Mouse (Mus musculus) myocyte (in vitro differentiated cells): ENCODE measurements at regions not wholly inside any gene's neighbourhood (a gene's known extent, or its start where the extent isn't known, plus 50 kb on each side); places are given as distances from the start of the nearest gene placed in this dataset.

ENCODE experiments used
- CEBPB ChIP-seq: IDR thresholded peaks from 2 replicates; pipeline ENCODE4 v1.6.1; 2011; ENCODE audit warnings: mild to moderate bottlenecking, moderate library complexity; ENCODE audit not compliant: poor library complexity, insufficient read depth, severe bottlenecking
- MAX ChIP-seq: IDR thresholded peaks from one replicate; pipeline ENCODE4 v1.6.1; 2011; ENCODE audit warnings: low read depth, mild to moderate bottlenecking, control low read depth
- MYOD1 ChIP-seq, 3 experiments: IDR thresholded peaks; one replicate each; pipeline ENCODE4 v1.6.1; 2011; ENCODE audit warnings: control low read depth in 2 of 3, low read depth in 2 of 3, mild to moderate bottlenecking in 2 of 3, moderate library complexity in 1 of 3; ENCODE audit not compliant: insufficient read length in 2 of 3, control insufficient read depth in 1 of 3
- POLR2A ChIP-seq: IDR thresholded peaks from one replicate; pipeline ENCODE4 v1.6.1; 2011; ENCODE audit warnings: low read depth, mild to moderate bottlenecking, control low read depth, moderate library complexity; ENCODE audit not compliant: insufficient read length
- POLR2AphosphoS2 ChIP-seq: IDR thresholded peaks from one replicate; pipeline ENCODE4 v1.6.1; 2011; ENCODE audit warnings: low read depth, control low read depth; ENCODE audit not compliant: insufficient read length
- SRF ChIP-seq: IDR thresholded peaks from one replicate; pipeline ENCODE4 v1.6.1; 2011; ENCODE audit warnings: low read depth; ENCODE audit not compliant: control insufficient read depth, insufficient read length
- USF1 ChIP-seq: IDR thresholded peaks from one replicate; pipeline ENCODE4 v1.6.1; 2011; ENCODE audit warnings: low read depth, mild to moderate bottlenecking, control low read depth, moderate library complexity

GRCm38 (mm10) chr1:56294391-56294790 is 342.8 kb downstream of the Hsfy2 start:
- TF ChIP-seq POLR2A (no peak), SRF (no peak), MYOD1 (IDR thresholded peaks at IDR 0.05; ENCODE audit: control insufficient read depth in 1 of 3, insufficient read length in 2 of 3, low read depth in 2 of 3) (no peak), MAX (no peak), CEBPB (no peak), POLR2AphosphoS2 (no peak), USF1 (no peak)
